Mouse (Mus musculus) heart, embryonic 10.5 days (tissue): ENCODE results near the gene Cd6. TPM values are rescaled to one million over a fixed set of nuclear protein-coding genes. Genes with fewer than 3 reads are reported as not detected.

Experiments
- DNase-seq: peaks from one replicate; pipeline ENCODE4 v3.0.0-alpha.2; 2017; ENCODE audit warnings: low spot score
- H3K27ac ChIP-seq: fragments of 300-500 bp; sonication (generic); 2 replicates; pipeline ENCODE4 v1.5.1; 2016; ENCODE audit warnings: mild to moderate bottlenecking
- H3K27me3 ChIP-seq: fragments of 300-500 bp; sonication (generic); 2 replicates; pipeline ENCODE4 v1.6.1; 2016; ENCODE audit warnings: mild to moderate bottlenecking; ENCODE audit not compliant: poor library complexity, insufficient read depth, severe bottlenecking
- H3K36me3 ChIP-seq: fragments of 300-500 bp; sonication (generic); 2 replicates; pipeline ENCODE4 v1.6.1; 2016; ENCODE audit warnings: mild to moderate bottlenecking, moderate library complexity
- H3K4me1 ChIP-seq: fragments of 300-500 bp; sonication (generic); 2 replicates; pipeline ENCODE4 v1.6.1; 2016; ENCODE audit warnings: mild to moderate bottlenecking
- H3K4me3 ChIP-seq: fragments of 300-500 bp; sonication (generic); 2 replicates; pipeline ENCODE4 v1.5.1; 2016; ENCODE audit warnings: mild to moderate bottlenecking, moderate library complexity
- H3K9me3 ChIP-seq: fragments of 300-500 bp; sonication (generic); 2 replicates; pipeline ENCODE4 v1.6.1; 2016; ENCODE audit warnings: mild to moderate bottlenecking, moderate library complexity
- WGBS: fragments of 180-500 bp; shearing (Covaris S2); methylation state at CpG from one replicate; pipeline ENCODE4 v1.1.7; 2016; 5-methylcytosine and 5-hydroxymethylcytosine counted together
- polyA plus RNA-seq: library from polyadenylated mRNA; unstranded; fragments of >200 nt; fragmentation: Nextera tagmentation; extraction: Ambion mirVana; gene quantifications from 2 replicates; pipeline ENCODE4 v1.2.1, GENCODE M21; 2016

The Cd6 gene
- polyA plus RNA-seq, 1 experiment from 2014 or later: not detected

DNA sequence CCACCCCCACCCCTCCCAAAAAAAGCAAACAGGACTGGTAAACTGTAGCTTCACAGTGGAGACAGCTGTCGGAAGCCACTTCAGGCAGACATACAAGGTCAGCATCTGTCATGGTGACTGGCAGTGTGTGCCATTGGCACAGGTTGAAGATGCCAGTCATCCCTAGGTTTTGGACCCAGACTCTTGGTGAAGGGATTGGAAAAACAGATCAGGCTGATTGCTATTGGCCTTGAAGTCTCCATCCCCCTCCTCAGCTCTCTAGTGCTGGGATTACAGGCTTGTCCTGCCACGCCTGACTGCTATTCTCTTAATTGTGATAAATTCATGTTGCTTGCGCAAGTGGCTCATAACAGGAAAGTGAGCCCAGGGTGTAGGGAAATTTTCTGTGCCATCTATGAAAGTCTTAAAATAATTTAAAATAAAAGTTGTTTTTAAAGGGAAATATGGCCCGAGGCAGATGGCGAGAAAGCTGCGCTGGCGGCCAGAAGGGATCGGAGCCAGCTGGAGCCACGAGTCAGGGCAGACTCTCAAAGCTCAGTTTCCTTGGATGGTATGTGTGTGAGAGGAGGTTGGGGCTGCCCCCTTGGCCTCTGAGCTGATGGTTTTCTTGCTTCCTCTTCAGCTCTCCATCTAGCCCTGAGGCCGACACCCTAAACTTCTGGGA is 44.9 kb downstream of the Cd6 start:
- H3K4me3 ChIP-seq: no peak overlapping the region
- 84% methylated on average over 10 of the region's 10 CpGs for WGBS
- H3K27ac ChIP-seq: no peak overlapping the region
- no peak for DNase-seq
- peaks cover 14% of the 10 kb centered on the region for H3K4me1 ChIP-seq
- H3K36me3 ChIP-seq: no peaks in the 10 kb centered on the region
- H3K27me3 ChIP-seq: peaks cover 16% of the 10 kb centered on the region
- H3K9me3 ChIP-seq: no peaks in the 10 kb centered on the region

DNA sequence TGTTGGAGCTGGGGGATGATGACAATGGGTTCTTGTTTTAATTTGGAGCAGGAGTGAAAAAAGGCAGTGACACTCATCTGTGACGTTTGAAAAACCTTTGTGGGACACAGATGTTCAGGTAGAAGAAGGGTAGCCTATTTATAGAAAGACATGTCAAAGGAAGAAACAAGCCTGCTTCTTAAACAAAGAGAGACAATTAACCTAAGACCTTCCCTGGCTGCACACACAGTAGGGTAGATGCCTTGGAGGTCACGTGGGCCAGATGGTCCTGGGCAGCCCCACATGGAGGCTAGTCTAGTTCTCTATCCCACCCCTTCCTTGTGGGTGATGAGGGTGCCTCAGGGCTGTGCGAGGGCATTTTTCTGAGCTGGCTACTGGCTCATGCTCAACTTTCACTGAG is 45.8 kb downstream of the Cd6 start:
- Histone ChIP-seq H3K27me3 (peaks cover 16% of the 10 kb centered on the region), H3K36me3 (no peaks in the 10 kb centered on the region), H3K4me1 (peaks cover 8% of the 10 kb centered on the region; the same call in 1 of the 2 replicates), H3K4me3 (no peak overlapping the region), H3K9me3 (no peaks in the 10 kb centered on the region), H3K27ac (no peak overlapping the region)
- no peak for DNase-seq
- 41% methylated on average over 3 of the region's 3 CpGs for WGBS

- H3K4me1 ChIP-seq: peaks cover 8% of the 10 kb centered on the region; the same call in 1 of the 2 replicates
- no peaks in the 10 kb centered on the region for H3K9me3 ChIP-seq
- peaks cover 10% of the 10 kb centered on the region for H3K27me3 ChIP-seq
- 80% methylated on average over 4 of the region's 4 CpGs for WGBS
- no peak overlapping the region for H3K4me3 ChIP-seq
- no peak for DNase-seq
- no peak overlapping the region for H3K27ac ChIP-seq
- H3K36me3 ChIP-seq: no peaks in the 10 kb centered on the region
Measured at GRCm38 (mm10) chr19:10783168-10783567, 46.7 kb downstream of the Cd6 start.

GRCm38 (mm10) chr19:10781641-10782040 is 48.2 kb downstream of the Cd6 start:
- Histone ChIP-seq H3K27ac (no peak overlapping the region), H3K4me1 (peaks cover 8% of the 10 kb centered on the region; the same call in 1 of the 2 replicates)

GRCm38 (mm10) chr19:10776906-10777305 is 53.0 kb downstream of the Cd6 start:
- Histone ChIP-seq H3K9me3 (no peaks in the 10 kb centered on the region), H3K4me3 (no peak overlapping the region), H3K36me3 (no peaks in the 10 kb centered on the region), H3K4me1 (no peaks in the 10 kb centered on the region), H3K27me3 (peaks cover 4% of the 10 kb centered on the region; the same call in 1 of the 2 replicates), H3K27ac (no peak overlapping the region)
- no peak for DNase-seq
- WGBS: 84% methylated on average over 4 of the region's 4 CpGs

More at GRCm38 (mm10) chr19:10781641-10782040, 48.2 kb downstream of the Cd6 start:
- 0 out of 2 replicates have a peak, but pooled peaks cover 4% of the 10 kb centered on the region for H3K27me3 ChIP-seq
- H3K4me3 ChIP-seq: no peak overlapping the region
- no peaks in the 10 kb centered on the region for H3K9me3 ChIP-seq
- H3K36me3 ChIP-seq: no peaks in the 10 kb centered on the region
- no peak for DNase-seq
- 78% methylated on average over 4 of the region's 4 CpGs for WGBS

DNA sequence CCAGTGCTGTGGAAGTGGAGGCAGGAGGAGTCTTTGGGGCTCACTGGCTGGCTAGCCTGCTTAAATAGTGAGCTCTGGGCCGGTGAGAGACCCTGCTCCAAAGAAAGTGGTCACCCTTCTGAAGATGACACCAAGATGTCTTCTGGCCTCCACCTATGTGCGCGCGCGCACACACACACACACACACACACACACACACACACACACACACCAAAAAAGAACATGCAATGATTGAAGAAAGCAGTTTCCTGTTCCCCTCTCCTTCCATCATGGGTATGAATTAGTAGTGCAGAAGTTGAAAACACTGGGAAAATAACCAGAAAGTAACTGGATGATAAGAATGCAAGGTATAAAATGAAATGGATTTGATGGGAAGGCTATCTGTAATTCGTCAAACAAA is 55.7 kb downstream of the Cd6 start:
- 89% methylated on average over 6 of the region's 6 CpGs for WGBS
- no peaks in the 10 kb centered on the region for H3K36me3 ChIP-seq
- no peak for DNase-seq
- no peak overlapping the region for H3K4me3 ChIP-seq
- H3K4me1 ChIP-seq: peaks cover 7% of the 10 kb centered on the region
- no peak overlapping the region for H3K27ac ChIP-seq
- H3K27me3 ChIP-seq: peaks cover 4% of the 10 kb centered on the region; the same call in 1 of the 2 replicates
- H3K9me3 ChIP-seq: no peaks in the 10 kb centered on the region

GRCm38 (mm10) chr19:10773384-10773783 is 56.5 kb downstream of the Cd6 start:
- no peaks in the 10 kb centered on the region for H3K9me3 ChIP-seq
- peaks cover 4% of the 10 kb centered on the region; the same call in 1 of the 2 replicates for H3K27me3 ChIP-seq
- H3K27ac ChIP-seq: no peak overlapping the region
- peaks cover 14% of the 10 kb centered on the region for H3K4me1 ChIP-seq
- H3K4me3 ChIP-seq: no peak overlapping the region
- WGBS: 57% methylated on average over 7 of the region's 7 CpGs
- no peak for DNase-seq
- no peaks in the 10 kb centered on the region for H3K36me3 ChIP-seq

GRCm38 (mm10) chr19:10772866-10773265 is 57.0 kb downstream of the Cd6 start:
- no peaks in the 10 kb centered on the region for H3K9me3 ChIP-seq
- H3K4me1 ChIP-seq: peaks cover 15% of the 10 kb centered on the region
- H3K27me3 ChIP-seq: peaks cover 4% of the 10 kb centered on the region; the same call in 1 of the 2 replicates
- no peak for DNase-seq
- no peaks in the 10 kb centered on the region for H3K36me3 ChIP-seq
- no peak overlapping the region for H3K27ac ChIP-seq
- H3K4me3 ChIP-seq: no peak overlapping the region
- WGBS: 86% methylated on average over 10 of the region's 10 CpGs

GRCm38 (mm10) chr19:10771995-10772394 is 57.9 kb downstream of the Cd6 start:
- Histone ChIP-seq H3K4me3 (no peak overlapping the region), H3K4me1 (peaks cover 15% of the 10 kb centered on the region), H3K36me3 (no peaks in the 10 kb centered on the region), H3K27ac (no peak overlapping the region), H3K27me3 (peaks cover 4% of the 10 kb centered on the region; the same call in 1 of the 2 replicates), H3K9me3 (no peaks in the 10 kb centered on the region)
- 66% methylated on average over 7 of the region's 7 CpGs for whole genome bisulfite sequencing
- DNase-seq: no peak

DNA sequence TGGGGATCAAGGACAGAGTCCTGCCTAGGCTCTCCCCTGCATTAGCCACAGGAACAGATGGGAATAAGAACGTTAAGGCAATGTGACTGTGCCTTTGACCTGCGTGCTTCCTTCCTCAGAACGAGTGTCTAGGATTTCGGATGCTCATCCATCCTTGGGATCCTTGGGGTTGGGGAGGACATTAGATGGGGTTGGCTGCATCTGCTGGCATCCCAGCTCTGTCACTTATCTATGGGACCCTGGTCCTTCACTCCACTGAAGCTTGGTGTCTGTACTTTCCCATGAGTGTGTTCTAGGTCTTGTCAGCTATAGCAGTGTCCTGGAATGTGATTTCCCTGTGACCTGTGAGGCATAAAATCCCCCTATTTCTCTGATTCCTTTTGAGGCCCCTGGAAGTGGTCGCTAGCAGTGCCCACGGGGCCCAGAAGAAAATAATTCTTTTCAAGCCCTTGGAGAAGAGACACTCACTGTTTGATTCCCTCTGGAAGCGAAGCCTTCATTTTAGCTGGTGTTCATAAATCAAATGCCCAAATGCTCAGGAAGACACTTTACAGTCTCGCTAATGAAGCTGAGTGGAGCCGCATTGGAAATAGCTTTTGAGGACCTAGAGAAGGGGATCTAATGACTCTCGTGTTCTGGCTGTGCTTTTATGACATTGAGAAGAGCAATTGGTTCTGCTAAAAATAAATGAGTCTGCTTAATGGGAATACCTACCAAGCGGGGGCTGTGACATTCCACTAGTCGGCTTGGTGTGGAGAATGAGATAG is 60.2 kb downstream of the Cd6 start:
- H3K27me3 ChIP-seq: no peaks in the 10 kb centered on the region
- H3K4me1 ChIP-seq: peaks cover 15% of the 10 kb centered on the region
- no peak for DNase-seq
- no peak overlapping the region for H3K4me3 ChIP-seq
- H3K9me3 ChIP-seq: no peaks in the 10 kb centered on the region
- peak overlapping the region; percentile 59 for H3K27ac ChIP-seq
- WGBS: 66% methylated on average over 12 of the region's 12 CpGs
- H3K36me3 ChIP-seq: no peaks in the 10 kb centered on the region

GRCm38 (mm10) chr19:10768694-10769428 is 61.0 kb downstream of the Cd6 start:
- H3K27ac ChIP-seq: peak overlapping the region; percentile 59
- H3K4me1 ChIP-seq: peaks cover 15% of the 10 kb centered on the region
- H3K9me3 ChIP-seq: no peaks in the 10 kb centered on the region
- no peak for DNase-seq
- H3K36me3 ChIP-seq: no peaks in the 10 kb centered on the region
- H3K27me3 ChIP-seq: no peaks in the 10 kb centered on the region
- no peak overlapping the region for H3K4me3 ChIP-seq
- 67% methylated on average over 6 of the region's 6 CpGs for WGBS

GRCm38 (mm10) chr19:10767631-10768030 is 62.2 kb downstream of the Cd6 start:
- no peaks in the 10 kb centered on the region for H3K9me3 ChIP-seq
- WGBS: 78% methylated on average over 10 of the region's 10 CpGs
- no peak overlapping the region for H3K4me3 ChIP-seq
- peaks cover 15% of the 10 kb centered on the region for H3K4me1 ChIP-seq
- H3K36me3 ChIP-seq: no peaks in the 10 kb centered on the region
- DNase-seq: no peak
- no peak overlapping the region for H3K27ac ChIP-seq
- no peaks in the 10 kb centered on the region for H3K27me3 ChIP-seq
